Mouse (Mus musculus) heart, postnatal 0 days (tissue): ENCODE results near the gene Emilin2.

Source experiments
- CTCF ChIP-seq: IDR thresholded peaks from 2 replicates; pipeline ENCODE4 v1.5.1; 2016; ENCODE audit warnings: antibody characterized with exemption, control low read depth, low read depth
- EP300 ChIP-seq: IDR thresholded peaks from 2 replicates; pipeline ENCODE4 v1.6.1; 2016; ENCODE audit warnings: antibody characterized with exemption, low read depth

DNA sequence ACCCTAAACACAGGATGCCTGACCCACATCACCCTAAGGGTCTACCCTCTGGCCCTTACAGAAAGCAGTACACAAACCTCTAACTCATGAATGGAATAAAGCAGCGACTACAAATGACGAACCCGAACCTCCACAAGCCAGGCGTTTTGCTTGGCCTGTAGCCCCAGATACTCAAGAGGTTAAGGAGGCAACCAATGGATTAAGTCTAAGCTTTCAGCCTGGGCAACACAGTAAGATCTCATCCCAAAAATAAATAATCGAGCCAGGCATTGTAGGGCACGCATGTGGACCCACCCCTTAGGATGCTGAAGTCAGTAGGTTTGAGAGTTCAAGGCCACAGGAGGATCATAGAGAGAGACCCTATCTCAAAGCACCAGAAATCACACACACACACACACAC, 5.7 kb downstream of the Emilin2 start:
- TF ChIP-seq CTCF (no peak), EP300 (no peak)
